Mouse (Mus musculus) intestine, embryonic 16.5 days (tissue): ENCODE measurements at regions not wholly inside any gene's neighbourhood (a gene's known extent, or its start where the extent isn't known, plus 50 kb on each side); places are given as distances from the start of the nearest gene placed in this dataset.
"Not testable (repeated sequence)": the region's sequence is repeated elsewhere in the genome, so short reads cannot be mapped to it uniquely, and the experiment has no call there.

Experiments used
- ATAC-seq: fragments of 200-750 bp; cut with Nextera tagmentation; 2 replicates; pipeline ENCODE4 v1.8.0; 2017; ENCODE audit warnings: moderate TSS enrichment, moderate library complexity
- H3K27ac ChIP-seq: fragments of 300-500 bp; sonication (generic); 2 replicates; pipeline ENCODE4 v1.5.1; 2014; ENCODE audit warnings: mild to moderate bottlenecking, low read length
- H3K27me3 ChIP-seq: fragments of 300-500 bp; sonication (generic); replicated peaks from 2 replicates; pipeline ENCODE4 v1.6.1; 2014; ENCODE audit warnings: low read length, control low read depth, mixed read lengths; ENCODE audit not compliant: control insufficient read depth, insufficient read depth
- H3K36me3 ChIP-seq: fragments of 300-500 bp; sonication (generic); 2 replicates; pipeline ENCODE4 v1.6.1; 2014; ENCODE audit warnings: low read length, control low read depth; ENCODE audit not compliant: control insufficient read depth, insufficient read depth
- H3K4me1 ChIP-seq: fragments of 300-500 bp; sonication (generic); 2 replicates; pipeline ENCODE4 v1.6.1; 2014; ENCODE audit warnings: low read length, control low read depth, mixed read lengths; ENCODE audit not compliant: control insufficient read depth, insufficient read depth
- H3K4me2 ChIP-seq: fragments of 300-500 bp; sonication (generic); 2 replicates; pipeline ENCODE4 v1.6.1; 2014; ENCODE audit warnings: low read depth, low read length, control low read depth
- H3K4me3 ChIP-seq: fragments of 300-500 bp; sonication (generic); 2 replicates; pipeline ENCODE4 v1.5.1; 2014; ENCODE audit warnings: mild to moderate bottlenecking, low read length
- H3K9ac ChIP-seq: fragments of 300-500 bp; sonication (generic); 2 replicates; pipeline ENCODE4 v1.6.1; 2014; ENCODE audit warnings: low read depth, low read length
- H3K9me3 ChIP-seq: fragments of 300-500 bp; sonication (generic); 2 replicates; pipeline ENCODE4 v1.6.1; 2016; ENCODE audit warnings: low read length, control low read depth; ENCODE audit not compliant: control insufficient read depth
- WGBS: fragments of 180-500 bp; shearing (Covaris S2); extraction: QIAGEN DNeasy Blood & Tissue Kit; methylation state at CpG from one replicate; pipeline ENCODE4 v1.1.7; 2014; 5-methylcytosine and 5-hydroxymethylcytosine counted together

DNA sequence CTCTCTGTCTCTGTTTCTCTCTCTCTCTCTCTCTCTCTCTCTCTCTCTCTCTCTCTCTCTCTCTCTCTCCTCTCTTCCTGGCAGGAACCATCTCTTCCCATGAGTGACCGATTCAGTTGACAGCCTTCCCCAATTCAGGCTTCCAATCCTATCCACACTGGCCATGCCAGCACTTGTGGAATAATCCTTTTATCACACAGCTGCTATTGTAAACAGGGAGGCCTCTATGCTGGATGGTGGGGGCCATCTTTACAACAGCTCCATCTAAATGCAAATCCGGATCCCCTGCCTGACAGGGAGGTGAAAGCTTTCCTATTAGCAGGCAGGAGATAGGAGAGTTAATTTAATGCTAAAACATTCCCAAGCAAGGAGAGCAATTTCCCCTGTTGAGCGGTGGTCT is 431.7 kb upstream of the Auts2 start:
- Histone ChIP-seq H3K4me2 (no peak overlapping the region), H3K27me3 (no peaks in the 10 kb centered on the region), H3K27ac (no peak overlapping the region), H3K9me3 (peaks cover 5% of the 10 kb centered on the region; the same call in 1 of the 2 replicates), H3K36me3 (no peaks in the 10 kb centered on the region), H3K4me3 (no peak overlapping the region), H3K4me1 (no peaks in the 10 kb centered on the region), H3K9ac (no peak overlapping the region)
- no peak for ATAC-seq
- 27% methylated on average over 3 of the region's 3 CpGs for WGBS

DNA sequence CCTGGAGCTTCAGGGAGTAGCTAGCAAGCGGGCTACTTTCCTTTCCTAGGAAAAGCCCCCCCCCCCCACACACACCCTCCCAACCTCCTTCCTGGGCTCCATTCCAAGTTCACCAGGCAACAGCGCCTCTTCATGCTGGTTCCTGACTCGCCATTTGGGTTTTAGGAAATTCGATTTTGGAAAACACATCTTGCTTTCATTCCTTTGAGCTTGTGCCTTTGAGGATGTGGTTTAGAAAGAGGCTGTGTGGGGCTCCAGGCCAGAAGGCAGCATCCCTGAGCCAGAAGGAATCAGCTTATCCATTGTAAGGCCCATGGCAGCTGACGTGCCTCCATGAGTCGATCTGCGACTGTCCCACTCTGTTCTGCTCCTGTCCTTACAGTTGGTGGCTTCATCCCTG is 427.9 kb upstream of the Auts2 start:
- H3K9ac ChIP-seq = no peak overlapping the region
- no peaks in the 10 kb centered on the region for H3K36me3 ChIP-seq
- H3K4me3 ChIP-seq = no peak overlapping the region
- peaks cover 5% of the 10 kb centered on the region; the same call in 1 of the 2 replicates for H3K9me3 ChIP-seq
- no peak for ATAC-seq
- 69% methylated on average over 7 of the region's 7 CpGs for WGBS
- no peak overlapping the region for H3K27ac ChIP-seq
- no peaks in the 10 kb centered on the region for H3K27me3 ChIP-seq
- H3K4me1 ChIP-seq = no peaks in the 10 kb centered on the region
- no peak overlapping the region for H3K4me2 ChIP-seq

DNA sequence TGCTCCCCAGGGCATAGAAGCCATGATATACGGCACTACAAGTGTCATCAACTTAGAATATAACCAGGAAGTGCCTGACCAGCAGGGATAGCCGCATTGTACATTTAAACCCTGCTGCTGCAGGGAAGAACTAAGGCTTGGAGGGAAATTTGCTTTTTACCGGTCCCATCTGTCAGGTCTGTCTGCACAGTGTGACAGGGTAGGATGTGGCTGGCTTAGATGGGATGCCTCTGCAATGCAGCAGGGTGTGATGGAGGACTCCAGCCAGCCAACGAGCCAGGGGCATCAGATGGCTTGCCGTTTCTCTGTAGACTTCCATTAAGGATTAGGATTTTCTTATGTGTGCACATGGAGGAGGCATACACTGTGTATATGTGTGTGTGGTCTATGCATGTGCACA is 426.2 kb upstream of the Auts2 start:
- H3K36me3 ChIP-seq = no peaks in the 10 kb centered on the region
- no peak overlapping the region for H3K27ac ChIP-seq
- no peak for ATAC-seq
- H3K27me3 ChIP-seq = no peaks in the 10 kb centered on the region
- H3K9ac ChIP-seq = no peak overlapping the region
- H3K4me1 ChIP-seq = no peaks in the 10 kb centered on the region
- H3K4me2 ChIP-seq = no peak overlapping the region
- peaks cover 5% of the 10 kb centered on the region; the same call in 1 of the 2 replicates for H3K9me3 ChIP-seq
- no peak overlapping the region for H3K4me3 ChIP-seq
- 67% methylated on average over 5 of the region's 5 CpGs for WGBS

DNA sequence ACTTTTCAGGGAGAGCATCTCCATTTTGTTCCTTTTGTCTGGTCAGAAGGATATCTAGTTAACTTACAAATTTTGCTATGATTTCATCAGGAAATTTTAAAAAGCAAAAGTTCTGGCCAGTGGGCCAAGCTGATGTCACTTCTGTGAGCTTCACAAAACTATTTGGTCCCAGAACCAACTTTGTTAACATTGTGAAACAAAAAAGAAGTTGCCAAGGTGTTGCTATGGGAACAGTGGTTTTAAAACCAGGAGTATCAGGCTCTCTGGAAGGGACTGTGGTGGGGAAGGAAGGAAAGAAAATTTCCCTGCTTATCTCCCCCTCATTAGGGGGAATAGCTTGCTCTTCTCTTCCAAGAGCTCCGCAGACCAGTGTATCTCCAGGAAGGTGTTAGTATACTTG is 416.8 kb upstream of the Auts2 start:
- 0 out of 2 replicates have a peak, but pooled peaks cover 3% of the 10 kb centered on the region for H3K9me3 ChIP-seq
- H3K4me1 ChIP-seq = 0 out of 2 replicates have a peak, but pooled peaks cover 4% of the 10 kb centered on the region
- H3K27ac ChIP-seq = no peak overlapping the region
- no peaks in the 10 kb centered on the region for H3K36me3 ChIP-seq
- no peak for ATAC-seq
- no peak overlapping the region for H3K9ac ChIP-seq
- H3K27me3 ChIP-seq = no peaks in the 10 kb centered on the region
- 75% methylated on average over 1 of the region's 1 CpGs for WGBS
- no peak overlapping the region for H3K4me3 ChIP-seq
- H3K4me2 ChIP-seq = no peak overlapping the region

DNA sequence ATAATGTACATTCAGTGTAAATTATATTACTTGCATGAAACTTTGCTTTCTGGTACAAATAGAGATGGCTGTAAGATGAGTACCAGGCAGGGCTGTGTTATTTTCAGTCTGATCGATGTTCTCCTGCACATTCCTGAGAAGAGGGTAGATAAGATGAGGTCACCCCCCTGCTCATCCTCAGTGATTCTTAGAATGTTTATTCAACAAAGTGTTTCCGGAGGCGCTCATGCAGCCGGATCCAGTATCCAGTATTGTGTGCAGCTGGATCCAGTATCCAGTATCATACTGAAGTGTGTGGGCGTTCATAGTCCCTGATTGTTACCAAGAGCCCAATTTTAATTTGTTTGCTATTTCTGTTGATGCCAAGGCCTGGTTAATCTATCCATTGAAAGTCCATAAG is 413.0 kb upstream of the Auts2 start:
- WGBS = 36% methylated on average over 5 of the region's 5 CpGs

DNA sequence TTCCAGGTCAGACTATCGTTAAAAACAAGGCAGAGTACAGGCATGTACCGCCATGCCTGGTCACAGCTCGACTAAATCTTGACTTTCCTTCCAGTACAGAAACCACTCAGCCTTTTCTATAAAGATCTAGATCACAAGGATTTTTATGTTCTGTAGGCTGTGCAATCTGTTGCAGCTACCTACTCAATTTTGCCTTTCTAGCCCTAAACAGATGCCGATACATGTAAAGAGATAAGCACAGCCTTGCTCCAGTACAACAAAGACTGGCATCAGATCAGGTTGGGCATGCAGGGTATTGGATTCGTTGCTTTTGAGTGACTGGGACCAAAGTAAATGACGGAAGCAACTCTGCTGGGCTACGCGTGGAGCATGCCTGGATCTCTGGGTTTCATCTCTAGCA is 411.9 kb upstream of the Auts2 start:
- no peak for ATAC-seq
- no peaks in the 10 kb centered on the region for H3K9me3 ChIP-seq
- H3K27me3 ChIP-seq = no peaks in the 10 kb centered on the region; the same call in 1 of the 2 replicates
- WGBS = 90% methylated on average over 8 of the region's 8 CpGs
- H3K4me3 ChIP-seq = no peak overlapping the region
- H3K27ac ChIP-seq = no peak overlapping the region
- H3K9ac ChIP-seq = no peak overlapping the region
- no peak overlapping the region for H3K4me2 ChIP-seq
- H3K36me3 ChIP-seq = no peaks in the 10 kb centered on the region
- 0 out of 2 replicates have a peak, but pooled peaks cover 4% of the 10 kb centered on the region for H3K4me1 ChIP-seq

More for the DNA sequence above, 413.0 kb upstream of the Auts2 start:
- no peaks in the 10 kb centered on the region for H3K36me3 ChIP-seq
- no peak overlapping the region for H3K9ac ChIP-seq
- ATAC-seq = no peak
- no peak overlapping the region for H3K4me2 ChIP-seq
- H3K4me3 ChIP-seq = no peak overlapping the region
- H3K4me1 ChIP-seq = 0 out of 2 replicates have a peak, but pooled peaks cover 4% of the 10 kb centered on the region
- H3K9me3 ChIP-seq = 0 out of 2 replicates have a peak, but pooled peaks cover 3% of the 10 kb centered on the region
- H3K27me3 ChIP-seq = no peaks in the 10 kb centered on the region; the same call in 1 of the 2 replicates
- H3K27ac ChIP-seq = no peak overlapping the region

DNA sequence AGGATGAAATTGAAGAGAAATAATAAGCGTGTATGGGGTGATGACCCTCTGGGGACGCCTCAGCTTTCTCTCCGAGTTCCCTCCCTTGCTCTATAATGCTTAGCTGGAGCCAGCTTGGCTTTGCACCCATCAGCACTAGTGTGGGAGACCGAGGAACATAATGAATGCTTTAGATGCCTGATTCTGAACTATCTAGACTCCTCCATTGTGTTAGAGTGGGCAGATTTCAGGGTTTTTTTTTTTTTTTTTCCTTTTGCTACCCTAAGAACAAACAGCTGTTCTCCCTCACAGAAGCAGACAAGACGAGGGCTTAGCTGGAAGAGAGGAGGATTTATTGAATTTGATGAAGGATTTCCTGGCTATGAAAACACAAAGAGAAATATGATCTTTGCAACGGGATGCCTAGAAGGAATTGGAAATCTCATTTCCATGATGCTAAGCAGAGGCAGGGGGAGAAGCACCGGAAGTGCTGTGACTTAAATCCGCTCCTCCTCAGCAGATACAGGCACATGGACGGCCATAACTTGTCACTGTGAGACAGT is 390.4 kb upstream of the Auts2 start:
- no peak overlapping the region for H3K27ac ChIP-seq
- no peaks in the 10 kb centered on the region for H3K9me3 ChIP-seq
- no peak overlapping the region for H3K9ac ChIP-seq
- no peaks in the 10 kb centered on the region for H3K36me3 ChIP-seq
- peak; percentile 36; the same call in 1 of the 2 replicates for ATAC-seq
- no peaks in the 10 kb centered on the region for H3K4me1 ChIP-seq
- H3K4me2 ChIP-seq = no peak overlapping the region
- 49% methylated on average over 9 of the region's 9 CpGs for WGBS
- no peak overlapping the region for H3K4me3 ChIP-seq
- H3K27me3 ChIP-seq = no peaks in the 10 kb centered on the region

DNA sequence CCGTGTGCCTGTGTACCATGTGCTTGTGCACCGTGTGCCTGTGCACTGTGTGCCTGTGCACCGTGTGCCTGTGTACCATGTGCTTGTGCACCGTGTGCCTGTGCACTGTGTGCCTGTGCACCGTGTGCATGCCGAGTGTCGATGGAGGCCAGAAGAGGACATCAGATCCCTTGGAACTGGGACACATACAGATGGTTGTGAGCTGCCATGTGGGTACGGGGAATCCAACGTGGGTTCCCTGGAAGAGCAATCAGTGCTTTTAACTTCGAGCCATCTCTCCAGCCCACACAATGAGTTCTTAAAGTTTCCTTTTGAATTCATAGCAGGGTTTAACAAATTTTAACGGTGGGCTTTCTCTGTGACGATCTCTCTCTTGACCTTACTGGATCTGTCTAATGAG is 386.8 kb upstream of the Auts2 start:
- H3K4me1 ChIP-seq, H3K27ac ChIP-seq, ATAC-seq, H3K27me3 ChIP-seq, H3K9ac ChIP-seq, H3K4me2 ChIP-seq, H3K4me3 ChIP-seq, H3K9me3 ChIP-seq, H3K36me3 ChIP-seq: not testable (repeated sequence)
- WGBS = 90% methylated on average over 12 of the region's 12 CpGs

DNA sequence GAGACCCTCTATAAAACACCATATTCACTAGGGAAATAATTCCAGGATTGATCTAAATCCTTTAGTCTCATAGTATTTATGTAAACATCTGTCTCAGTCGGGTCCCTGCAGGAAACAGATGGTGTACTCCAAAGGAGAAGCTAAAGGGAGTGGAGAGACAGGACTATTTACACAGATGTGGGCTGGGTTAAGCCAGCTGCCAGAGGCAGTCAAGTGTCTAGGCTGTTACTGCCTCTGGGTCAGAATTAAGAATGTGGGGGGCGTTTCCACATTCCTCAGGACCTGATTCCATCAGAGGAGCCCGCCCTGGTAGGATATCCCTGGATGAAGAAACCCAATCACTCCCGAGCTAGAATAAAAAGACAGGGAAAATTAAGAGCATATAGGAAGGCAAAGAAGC is 380.2 kb upstream of the Auts2 start:
- Histone ChIP-seq H3K4me1 (peaks cover 10% of the 10 kb centered on the region), H3K27me3 (no peaks in the 10 kb centered on the region; the same call in 1 of the 2 replicates), H3K36me3 (no peaks in the 10 kb centered on the region), H3K4me3 (no peak overlapping the region), H3K9ac (no peak overlapping the region), H3K4me2 (no peak overlapping the region), H3K27ac (no peak overlapping the region), H3K9me3 (no peaks in the 10 kb centered on the region)
- 16% methylated on average over 4 of the region's 4 CpGs for WGBS
- peak; percentile 84 for ATAC-seq

DNA sequence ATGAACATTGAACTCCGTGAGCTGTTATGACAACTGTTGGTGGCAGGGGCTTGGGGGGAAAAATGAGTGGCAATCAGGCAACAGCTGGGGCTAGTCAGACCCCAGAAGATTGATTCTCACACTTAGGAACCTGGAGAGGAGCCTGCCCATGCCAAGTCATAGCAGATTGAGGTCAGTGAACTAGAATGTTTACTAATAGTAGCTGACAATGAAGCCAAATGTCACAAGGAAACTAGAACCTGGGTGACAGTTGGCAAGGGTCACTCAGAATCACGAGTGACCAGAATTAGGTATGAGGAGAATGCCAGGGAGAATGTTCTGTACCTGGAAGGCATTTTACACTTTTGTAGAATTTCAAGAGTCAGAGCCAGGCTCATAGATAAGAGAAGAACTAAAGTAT is 365.9 kb upstream of the Auts2 start:
- Histone ChIP-seq H3K36me3 (no peaks in the 10 kb centered on the region), H3K4me1 (no peaks in the 10 kb centered on the region), H3K4me3 (no peak overlapping the region), H3K27ac (no peak overlapping the region), H3K9me3 (no peaks in the 10 kb centered on the region), H3K9ac (no peak overlapping the region), H3K4me2 (no peak overlapping the region), H3K27me3 (no peaks in the 10 kb centered on the region)
- no peak for ATAC-seq
- 53% methylated on average over 2 of the region's 2 CpGs for WGBS
